Mouse (Mus musculus) brown adipose tissue, adult 24 weeks (tissue): ENCODE measurements at regions not wholly inside any gene's neighbourhood (a gene's known extent, or its start where the extent isn't known, plus 50 kb on each side); places are given as distances from the start of the nearest gene placed in this dataset.

Source experiments
- H3K27ac ChIP-seq: fragments of 200-500 bp; replicated peaks from 2 replicates; pipeline ENCODE4 v1.5.1; 2012; ENCODE audit warnings: low read depth, mild to moderate bottlenecking, low read length
- H3K4me1 ChIP-seq: fragments of 200-500 bp; 2 replicates; pipeline ENCODE4 v1.6.1; 2012; ENCODE audit warnings: low read length, mixed read lengths; ENCODE audit not compliant: control insufficient read depth, insufficient read depth, insufficient read length
- H3K4me3 ChIP-seq: fragments of 200-500 bp; 2 replicates; pipeline ENCODE4 v1.5.1; 2012; ENCODE audit warnings: low read depth, mild to moderate bottlenecking, low read length, moderate library complexity; ENCODE audit not compliant: insufficient read depth

DNA sequence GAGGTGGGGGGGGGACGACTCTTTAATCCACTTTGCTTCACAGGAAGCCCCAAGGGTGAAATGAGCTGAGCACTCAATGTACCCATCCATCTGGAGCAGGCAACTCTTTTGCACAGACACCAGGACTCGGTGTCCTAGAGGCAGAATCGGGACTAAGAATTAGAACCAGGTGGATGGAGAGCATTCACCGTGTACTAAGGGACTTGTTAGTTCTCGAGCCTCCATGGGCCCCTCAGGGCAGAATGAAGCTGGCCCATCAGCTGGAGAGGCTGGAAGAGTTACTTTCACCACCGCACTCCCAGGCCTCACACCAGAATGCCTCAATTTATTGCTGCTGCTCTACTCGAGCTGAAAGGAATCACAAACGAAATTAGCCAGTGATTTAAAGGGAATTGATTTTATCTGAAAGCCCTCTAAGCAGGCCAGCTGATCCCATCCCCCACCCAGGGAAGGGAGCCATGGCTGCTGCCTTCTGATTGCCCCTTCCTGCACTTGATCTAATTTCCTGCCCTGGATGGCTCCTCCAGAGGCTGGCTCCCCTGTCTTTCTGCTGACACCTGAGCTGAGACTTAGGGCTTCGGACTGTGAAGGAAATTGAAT lies 66.2 kb upstream of the Otos start:
- no peak overlapping the region for H3K4me3 ChIP-seq

DNA sequence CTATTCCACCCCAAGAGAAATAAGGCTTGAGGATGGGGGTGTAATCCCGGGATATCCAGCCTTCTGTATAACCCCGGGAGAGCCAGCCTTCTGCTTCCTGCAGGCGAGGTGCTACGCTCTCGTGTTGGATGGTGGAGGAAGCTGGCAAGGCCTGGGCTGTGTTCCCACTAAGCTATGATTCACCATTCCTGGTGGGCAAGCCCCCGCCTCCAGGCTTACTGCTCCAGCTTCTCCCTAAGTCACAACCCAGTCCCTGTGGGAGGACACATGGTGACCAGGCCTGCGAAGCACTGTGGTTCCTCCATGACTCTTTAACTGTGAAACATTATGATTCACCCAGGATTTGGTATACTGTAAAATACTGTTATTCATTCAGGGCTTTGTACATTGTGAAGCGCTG lies 63.7 kb upstream of the Otos start:
- no peak overlapping the region for H3K27ac ChIP-seq
- 0 out of 2 replicates have a peak, but pooled peaks cover 3% of the 10 kb centered on the region for H3K4me1 ChIP-seq
- no peak overlapping the region for H3K4me3 ChIP-seq

More for the DNA sequence above, 66.2 kb upstream of the Otos start:
- Histone ChIP-seq H3K4me1 (0 out of 2 replicates have a peak, but pooled peaks cover 3% of the 10 kb centered on the region), H3K27ac (no peak overlapping the region)

DNA sequence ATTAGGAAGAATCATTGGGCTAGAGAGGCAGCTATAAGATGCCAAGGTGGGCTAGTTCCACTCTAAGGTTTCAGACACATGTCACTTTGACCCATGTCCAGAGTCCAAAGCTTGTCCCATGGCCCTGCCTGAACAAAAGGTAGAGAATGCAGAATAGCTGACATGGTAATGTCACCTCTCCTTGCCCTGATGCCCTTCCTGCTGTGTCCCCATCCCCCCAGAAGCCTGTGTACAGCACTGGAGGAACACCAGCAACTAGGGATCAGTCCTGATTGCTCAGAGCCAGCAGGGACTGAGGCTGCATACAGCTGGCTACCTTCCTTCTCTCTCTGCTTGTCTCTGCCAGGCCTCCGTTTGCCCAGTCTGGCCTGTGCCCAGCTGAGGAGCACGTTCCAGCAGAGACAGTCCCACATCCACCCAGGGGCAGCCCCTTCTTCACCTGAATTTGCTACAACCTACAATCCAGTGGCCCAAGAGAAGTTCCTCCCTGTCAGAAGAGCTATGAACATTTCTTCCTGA lies 61.7 kb upstream of the Otos start:
- Histone ChIP-seq H3K27ac (no peak overlapping the region), H3K4me3 (no peak overlapping the region), H3K4me1 (0 out of 2 replicates have a peak, but pooled peaks cover 3% of the 10 kb centered on the region)

DNA sequence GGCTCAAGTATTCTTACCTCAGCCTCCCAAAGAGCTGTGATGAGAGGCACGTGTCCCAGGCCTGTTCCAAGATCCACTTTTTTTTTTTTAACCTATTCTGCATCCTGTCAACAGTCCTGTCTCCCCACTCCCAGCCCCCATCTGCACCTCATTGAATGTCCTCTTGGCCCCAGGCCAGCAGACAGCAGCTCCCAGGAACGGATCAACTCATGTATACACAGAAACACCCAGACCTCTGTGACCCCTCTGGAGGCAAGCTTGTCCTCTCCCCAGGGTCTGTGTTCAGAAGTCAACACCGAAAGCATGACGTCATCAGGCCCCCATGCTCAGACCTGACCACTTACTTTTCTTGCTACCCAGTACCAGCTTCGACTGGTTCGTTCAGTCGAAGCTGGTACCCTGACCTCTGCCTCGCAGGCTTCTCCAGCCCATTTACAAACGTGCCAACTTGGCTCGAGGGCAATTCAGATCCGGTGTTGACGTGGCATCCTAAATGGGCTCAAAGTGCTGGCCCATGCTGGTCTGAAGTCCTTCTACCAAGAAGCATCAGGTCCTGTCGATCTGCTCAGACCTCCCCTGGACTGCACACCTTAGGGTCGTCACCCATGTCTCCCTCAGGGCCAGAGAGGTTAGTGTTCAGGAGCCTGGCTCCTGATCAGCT lies 60.7 kb upstream of the Otos start:
- H3K27ac ChIP-seq: no peak overlapping the region
- H3K4me1 ChIP-seq: 0 out of 2 replicates have a peak, but pooled peaks cover 3% of the 10 kb centered on the region
- H3K4me3 ChIP-seq: no peak overlapping the region

DNA sequence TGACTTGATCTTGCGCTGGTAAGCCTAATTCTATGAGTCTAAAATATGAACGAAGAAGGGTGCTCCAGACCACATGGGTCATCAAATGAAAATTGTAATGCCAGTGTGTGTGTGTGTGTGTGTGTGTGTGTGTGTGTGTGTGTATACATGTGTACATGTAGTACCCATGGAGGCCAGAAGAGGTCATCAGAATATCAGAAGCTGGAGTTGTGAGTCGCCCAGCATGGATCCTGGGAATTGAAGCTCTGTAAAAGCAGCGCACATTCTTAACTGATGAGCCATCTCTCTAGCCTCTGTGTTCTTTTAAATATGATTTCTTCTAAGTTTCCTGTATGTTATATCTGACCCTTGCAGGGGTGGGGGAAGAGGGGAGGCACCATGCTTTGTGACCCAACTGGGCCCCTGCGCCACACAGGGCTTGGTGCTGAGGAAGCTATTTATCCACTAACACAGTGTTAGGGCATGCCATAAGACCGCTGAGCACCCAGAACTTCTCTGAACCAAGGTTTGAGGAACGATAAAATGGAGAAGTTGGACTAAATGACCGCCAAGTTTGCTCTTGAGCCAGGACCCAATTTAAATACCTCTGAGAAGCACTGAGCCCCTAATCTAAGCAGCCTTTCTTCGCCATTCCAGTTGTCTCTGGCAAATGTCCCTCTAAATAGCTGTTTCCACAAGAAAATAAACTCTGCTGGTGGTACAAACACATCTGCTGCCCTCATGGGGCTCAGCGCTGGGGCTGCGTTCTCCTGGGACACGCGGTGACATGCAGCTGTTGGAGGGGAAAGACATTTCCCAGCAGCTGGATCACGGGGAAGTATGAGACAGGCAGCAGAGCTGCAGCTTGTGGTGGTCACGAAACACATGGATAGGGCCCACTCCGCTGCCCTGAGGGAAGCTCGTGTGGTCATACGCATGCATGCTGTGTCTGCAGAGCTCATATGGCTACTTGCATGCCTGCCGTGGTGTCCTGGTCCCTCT lies 59.6 kb upstream of the Otos start:
- Histone ChIP-seq H3K27ac (no peak overlapping the region), H3K4me1 (0 out of 2 replicates have a peak, but pooled peaks cover 3% of the 10 kb centered on the region), H3K4me3 (no peak overlapping the region)

DNA sequence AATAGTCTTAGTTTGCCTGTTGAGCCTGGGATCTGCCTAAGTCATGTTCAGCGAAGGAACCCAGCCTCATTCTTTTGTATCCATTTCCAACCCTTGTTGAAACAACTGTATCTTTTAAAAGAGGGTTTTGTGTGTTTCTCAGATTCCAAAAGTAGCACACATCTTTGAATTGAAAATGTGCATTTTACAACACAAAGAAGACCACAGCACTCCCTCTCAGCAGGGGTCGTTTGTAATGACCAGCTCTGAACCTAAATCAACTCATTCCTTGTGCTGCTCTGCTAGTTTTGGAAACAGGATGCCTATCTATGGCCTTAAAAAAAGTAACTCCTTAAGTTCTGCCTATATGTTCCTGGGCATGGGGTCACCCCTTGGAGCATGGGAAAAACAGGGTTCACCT lies 58.8 kb upstream of the Otos start:
- Histone ChIP-seq H3K4me1 (0 out of 2 replicates have a peak, but pooled peaks cover 3% of the 10 kb centered on the region), H3K27ac (no peak overlapping the region), H3K4me3 (no peak overlapping the region)

DNA sequence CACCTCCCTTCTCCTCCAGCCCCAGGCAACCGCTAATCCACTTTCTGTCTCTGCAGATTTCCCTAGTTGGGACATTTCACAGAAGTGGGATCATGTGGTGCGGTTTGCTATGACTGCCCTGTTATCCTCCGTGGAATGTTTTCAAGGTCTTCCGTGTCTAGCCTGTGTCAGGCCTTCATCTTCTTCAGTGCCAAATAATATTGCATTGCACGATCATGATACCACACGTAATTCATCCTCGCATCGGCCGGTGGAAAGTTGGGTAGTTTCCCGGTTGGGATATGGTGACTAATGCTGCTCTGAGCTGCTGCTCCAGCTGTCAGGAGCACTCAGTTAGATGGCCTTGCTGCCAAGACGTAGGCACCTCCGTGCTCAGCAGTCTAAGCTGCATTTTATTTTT lies 55.3 kb upstream of the Otos start:
- no peak overlapping the region for H3K27ac ChIP-seq

DNA sequence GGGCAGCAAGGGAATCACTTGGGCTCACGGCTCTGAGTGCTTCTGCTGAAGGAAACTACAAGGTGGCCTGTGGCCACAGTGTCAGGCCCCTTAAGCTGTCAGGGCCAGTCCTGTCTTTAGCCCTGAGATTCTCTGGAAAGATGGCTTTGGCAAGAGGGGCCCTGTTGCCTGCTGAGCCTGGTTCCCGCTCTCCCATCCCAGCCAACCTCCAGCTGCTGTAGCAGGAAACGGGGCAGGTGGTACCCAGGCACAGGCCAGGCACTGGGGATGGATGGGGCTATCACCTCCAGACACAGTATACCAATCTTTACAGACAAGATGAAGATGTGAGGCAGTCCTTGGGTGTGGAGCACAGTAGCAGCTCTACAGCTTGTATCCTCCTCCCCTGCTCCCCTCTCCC lies 54.6 kb upstream of the Otos start:
- Histone ChIP-seq H3K27ac (no peak overlapping the region), H3K4me3 (no peak overlapping the region), H3K4me1 (no peaks in the 10 kb centered on the region)

More for the DNA sequence above, 55.3 kb upstream of the Otos start:
- no peaks in the 10 kb centered on the region for H3K4me1 ChIP-seq
- no peak overlapping the region for H3K4me3 ChIP-seq

DNA sequence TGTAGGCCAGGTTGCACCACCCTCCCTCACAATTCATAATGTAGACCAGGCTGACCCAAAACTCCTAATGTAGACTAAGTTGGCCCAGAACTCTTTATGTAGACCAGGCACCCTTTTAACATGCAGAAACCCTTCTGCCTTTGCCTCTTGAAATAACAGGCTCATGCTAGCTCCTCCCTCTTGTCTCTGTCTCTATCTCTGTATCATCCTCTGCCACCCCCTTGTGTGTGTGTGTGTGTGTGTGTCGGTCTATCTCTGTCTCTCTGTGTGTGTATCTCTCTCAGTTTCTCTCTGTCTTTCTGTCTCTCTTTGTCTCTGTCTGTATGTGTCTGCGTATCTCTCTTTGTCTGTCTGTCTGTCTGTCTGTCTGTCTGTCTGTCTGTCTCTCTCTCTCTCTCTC lies 51.5 kb upstream of the Otos start:
- Histone ChIP-seq H3K4me1 (no peaks in the 10 kb centered on the region), H3K4me3 (no peak overlapping the region), H3K27ac (no peak overlapping the region)

DNA sequence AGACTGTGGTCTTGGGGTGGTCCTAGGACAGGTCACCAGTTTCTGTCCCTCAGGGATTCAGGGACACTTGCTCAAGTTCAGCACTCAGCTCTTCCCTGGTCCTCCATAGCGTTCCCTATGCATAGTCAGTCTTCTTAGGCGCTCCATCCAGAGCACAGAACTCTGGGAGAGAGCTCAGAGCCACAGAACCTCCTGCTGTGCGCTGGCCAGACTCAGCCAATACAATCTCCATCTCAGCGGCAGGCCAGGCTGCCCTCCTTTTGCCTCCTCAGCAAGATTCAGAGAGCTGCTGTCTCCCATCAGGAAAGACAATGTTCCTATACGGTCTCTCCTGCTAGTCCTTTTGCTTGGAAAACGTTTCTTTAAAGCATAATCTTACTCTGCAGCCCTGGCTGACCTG lies 51.1 kb upstream of the Otos start:
- Histone ChIP-seq H3K4me1 (no peaks in the 10 kb centered on the region), H3K4me3 (no peak overlapping the region), H3K27ac (no peak overlapping the region)

DNA sequence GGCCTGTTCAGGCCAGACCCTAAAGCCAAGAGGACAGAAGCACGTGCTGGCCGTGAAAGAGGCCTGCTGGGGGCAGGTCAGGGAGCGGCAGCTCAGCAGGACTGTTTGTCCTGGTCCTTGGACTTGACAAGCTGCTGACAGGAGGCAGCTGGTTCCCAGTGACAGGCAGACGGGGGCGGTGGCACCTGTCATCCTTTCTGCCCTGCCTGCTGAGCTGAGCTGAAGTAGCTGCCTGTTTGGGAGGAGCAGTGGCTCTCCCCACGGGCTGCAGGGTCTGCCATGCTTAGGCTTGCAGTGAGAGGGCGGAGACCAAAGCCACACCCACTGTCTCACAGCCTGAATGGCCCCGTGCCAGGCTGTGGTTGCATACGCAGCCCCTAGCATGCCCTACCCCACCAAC lies 50.4 kb upstream of the Otos start:
- Histone ChIP-seq H3K27ac (no peak overlapping the region), H3K4me3 (no peak overlapping the region), H3K4me1 (no peaks in the 10 kb centered on the region)

DNA sequence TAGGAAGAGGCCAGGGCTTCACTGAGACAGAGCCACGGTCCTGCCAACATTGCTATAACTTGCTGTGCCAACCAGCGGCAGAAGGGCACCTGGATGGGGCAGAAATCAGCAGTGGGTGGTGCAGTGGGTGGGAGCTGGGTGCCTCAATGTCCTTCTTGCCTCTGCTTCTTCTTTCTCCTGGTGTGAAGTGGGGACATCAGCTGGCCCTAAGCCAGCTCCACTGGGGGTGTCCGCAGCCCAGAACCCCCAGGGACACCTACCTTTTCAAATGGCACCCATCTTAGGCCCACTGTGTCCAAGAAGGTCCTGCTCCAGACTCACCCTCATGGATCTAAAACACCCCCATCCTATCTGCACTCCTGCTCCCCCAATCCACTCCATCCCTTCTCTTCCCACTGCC lies 49.9 kb upstream of the Otos start:
- no peaks in the 10 kb centered on the region for H3K4me1 ChIP-seq
- H3K27ac ChIP-seq: no peak overlapping the region
- H3K4me3 ChIP-seq: no peak overlapping the region
